Mouse (Mus musculus) adrenal gland, postnatal 14 days (tissue): ENCODE results near the gene Slc38a3. TPM values are rescaled to one million over a fixed set of nuclear protein-coding genes. Genes with fewer than 3 reads are reported as not detected.

Experiments used
- total RNA-seq: library from RNA; stranded (reverse); gene quantifications from 2 replicates; pipeline ENCODE4 v1.2.3, GENCODE M21; 2021

The Slc38a3 gene
- total RNA-seq, 1 experiment from 2014 or later = 85.2 TPM

Other genes starting within 250 kb of the Slc38a3 start
- 36.1 and 36.9 TPM in 2 replicates for gene Tmem115, start 135.6 kb downstream of the Slc38a3 start, total RNA-seq
- 14.0 and 17.4 TPM in 2 replicates for gene Cyb561d2, start 127.3 kb downstream of the Slc38a3 start, total RNA-seq
- 21.5 and 22.2 TPM in 2 replicates for gene Nprl2, start 127.3 kb downstream of the Slc38a3 start, total RNA-seq
- 0.19 and 0.38 TPM in 2 replicates for gene Zmynd10, start 122.2 kb downstream of the Slc38a3 start, total RNA-seq
- 22.9 and 26.2 TPM in 2 replicates for gene Rassf1, start 118.0 kb downstream of the Slc38a3 start, total RNA-seq
- 32.7 and 37.9 TPM in 2 replicates for gene Tusc2, start 106.3 kb downstream of the Slc38a3 start, total RNA-seq
- gene Hyal2, start 101.6 kb downstream of the Slc38a3 start, total RNA-seq = 35.0 and 38.9 TPM in 2 replicates
- 9.9 and 17.6 TPM in 2 replicates for gene Hyal1, start 92.6 kb downstream of the Slc38a3 start, total RNA-seq
- gene Naa80, start 90.6 kb downstream of the Slc38a3 start, total RNA-seq = 19.6 and 21.0 TPM in 2 replicates
- 1.4 and 1.6 TPM in 2 replicates for gene Hyal3, start 88.7 kb downstream of the Slc38a3 start, total RNA-seq
- 42.1 and 43.1 TPM in 2 replicates for gene Ifrd2, start 81.9 kb downstream of the Slc38a3 start, total RNA-seq
- gene Sema3b, start 60.3 kb downstream of the Slc38a3 start, total RNA-seq = 8.3 and 8.7 TPM in 2 replicates
- 249 and 284 TPM in 2 replicates for gene Gnai2, start 34.2 kb downstream of the Slc38a3 start, total RNA-seq
- gene Gnat1, start 10.2 kb upstream of the Slc38a3 start, total RNA-seq = 0.34 and 0.41 TPM in 2 replicates
- gene Sema3f, start 40.9 kb upstream of the Slc38a3 start, total RNA-seq = 22.8 and 25.9 TPM in 2 replicates
- gene Rbm5, start 101.5 kb upstream of the Slc38a3 start, total RNA-seq = 108 and 137 TPM in 2 replicates
- 49.8 and 61.4 TPM in 2 replicates for gene Rbm6, start 203.7 kb upstream of the Slc38a3 start, total RNA-seq
- 12.3 and 14.0 TPM in 2 replicates for gene Mon1a, start 218.6 kb upstream of the Slc38a3 start, total RNA-seq
- 5.0 and 8.7 TPM in 2 replicates for gene Mst1r, start 237.3 kb upstream of the Slc38a3 start, total RNA-seq